Mouse (Mus musculus) bone marrow, adult 2 months (tissue): Measurements from ENCODE around the gene Cmtm4.

Experiments used
- CTCF ChIP-seq: fragments of 200-500 bp; IDR thresholded peaks from 2 replicates; pipeline ENCODE4 v1.5.1; 2011; ENCODE audit warnings: low read length, control low read depth; ENCODE audit not compliant: control insufficient read depth, insufficient read depth
- POLR2A ChIP-seq: fragments of 200-500 bp; IDR thresholded peaks from 2 replicates; pipeline ENCODE4 v1.6.1; 2011; ENCODE audit warnings: low read depth, mild to moderate bottlenecking, control low read depth, low read length, borderline replicate concordance; ENCODE audit not compliant: control insufficient read depth

- TF ChIP-seq CTCF (no peak), POLR2A (no peak)
Measured at GRCm38 (mm10) chr8:104387980-104388379, 7.6 kb downstream of the Cmtm4 start.
